Mouse (Mus musculus) ovary, postnatal 10 days (tissue): Measurements from ENCODE around the gene Fgf9.

Experiments
- DNase-seq: peaks from one replicate; pipeline ENCODE4 v3.0.0; 2022; ENCODE audit warnings: low spot score

Gene Fgf9

DNA sequence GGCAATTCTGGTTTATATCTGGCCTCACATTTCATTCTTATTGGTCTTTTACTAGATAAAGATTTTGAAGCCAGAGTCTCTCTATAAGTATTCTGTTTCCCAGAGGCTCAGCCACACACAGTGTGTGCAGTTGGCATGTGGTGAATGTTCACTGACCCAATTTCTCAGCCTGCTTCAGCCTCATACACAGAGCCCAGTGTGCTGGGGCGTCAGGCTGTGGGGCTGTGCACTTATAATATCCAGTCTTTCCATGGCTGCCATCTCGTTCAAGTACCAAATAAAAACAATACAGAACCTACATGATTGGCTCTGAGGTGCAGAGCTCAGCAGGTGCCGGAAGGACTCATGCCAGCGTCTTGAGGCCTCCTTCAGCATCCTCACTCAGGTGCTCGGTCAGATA is 19.1 kb downstream of the Fgf9 start:
- DNase-seq: no peak

DNA sequence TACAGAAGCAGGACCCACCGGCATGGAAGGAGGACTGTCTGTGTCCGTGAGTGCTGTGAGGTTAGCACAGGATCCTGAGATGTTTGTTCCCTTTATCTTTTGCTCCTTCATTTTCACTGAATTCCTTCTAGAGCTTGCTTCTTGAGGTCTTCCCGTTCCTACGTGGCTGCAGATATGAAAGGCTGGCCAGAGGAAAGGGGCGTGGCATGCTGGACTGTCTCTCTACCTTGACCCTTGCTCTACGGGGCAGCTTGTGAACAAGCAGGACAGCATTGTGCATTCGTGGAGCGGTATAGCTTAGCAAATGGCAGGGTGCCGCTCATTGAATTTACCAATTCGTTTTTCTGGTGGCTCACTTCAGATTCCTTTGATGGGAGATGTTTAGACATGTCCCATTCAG is 21.0 kb downstream of the Fgf9 start:
- no peak for DNase-seq

- DNase-seq: no peak
These were observed 29.3 kb downstream of the Fgf9 start for GRCm38 (mm10) chr14:58099599-58099998.

- no peak for DNase-seq
These were observed 31.0 kb downstream of the Fgf9 start for GRCm38 (mm10) chr14:58101298-58101697.

DNA sequence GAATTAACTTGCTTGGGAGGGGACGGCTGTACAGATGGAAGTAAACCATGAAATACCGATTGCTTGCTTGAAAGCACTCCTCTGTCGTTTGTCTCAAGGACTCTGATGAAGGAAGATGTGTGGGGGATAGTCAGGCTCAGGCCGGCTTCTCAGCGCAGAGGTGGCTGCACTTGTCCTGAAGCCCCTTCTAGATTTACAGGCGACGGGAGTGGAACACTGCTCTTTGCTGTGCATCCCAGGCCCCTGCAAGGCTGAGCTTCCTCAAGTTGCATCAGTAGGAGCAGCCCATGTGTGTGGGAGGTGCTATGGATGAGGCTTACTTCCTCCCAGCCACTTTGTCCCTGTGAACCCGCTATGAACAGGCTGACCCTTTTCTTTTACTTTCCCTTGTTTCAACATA is 33.9 kb downstream of the Fgf9 start:
- no peak for DNase-seq

GRCm38 (mm10) chr14:58105596-58105995 is 35.2 kb downstream of the Fgf9 start:
- DNase-seq: no peak

GRCm38 (mm10) chr14:58109601-58110000 is 39.3 kb downstream of the Fgf9 start:
- DNase-seq: no peak

- DNase-seq: no peak
These were observed 41.2 kb downstream of the Fgf9 start for GRCm38 (mm10) chr14:58111562-58111961.

DNA sequence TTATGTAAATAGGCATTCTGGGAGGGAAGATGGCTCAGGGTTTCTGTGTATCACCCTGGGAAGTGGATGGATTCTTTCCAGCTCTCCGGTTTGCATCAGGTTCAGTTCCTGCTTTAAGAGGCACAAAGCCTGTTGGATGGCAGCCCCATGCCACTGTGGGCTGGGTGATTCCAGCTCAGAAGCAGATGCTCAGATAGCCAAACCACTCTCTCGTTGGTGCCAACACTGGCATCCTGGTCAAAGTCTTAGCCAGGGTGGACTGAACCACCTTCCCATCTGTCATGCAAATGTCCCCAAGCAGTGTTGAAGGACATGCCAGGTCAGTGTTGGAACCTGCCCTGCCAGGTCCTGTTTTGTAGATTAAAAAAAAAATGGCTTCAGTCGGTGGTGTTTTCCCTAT is 42.0 kb downstream of the Fgf9 start:
- no peak for DNase-seq

DNA sequence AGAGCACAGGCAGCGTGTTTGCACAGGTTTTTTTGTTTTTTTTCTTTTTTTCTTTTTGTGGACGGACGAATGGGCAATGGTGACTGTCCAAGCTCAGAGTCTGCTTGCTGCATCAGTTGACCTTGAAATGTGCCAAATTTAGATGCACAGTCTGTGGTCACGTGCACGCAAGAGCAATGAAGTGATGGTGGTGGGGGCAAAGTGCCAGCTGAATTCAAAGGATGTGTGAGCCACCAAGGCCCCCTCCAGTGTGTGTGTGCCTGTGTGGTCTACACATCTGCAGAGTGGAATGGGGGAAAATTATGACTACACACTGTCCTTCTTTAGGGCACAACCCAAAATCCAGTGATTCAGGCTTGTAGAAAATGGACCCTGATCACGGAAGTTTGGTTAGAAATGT is 42.8 kb downstream of the Fgf9 start:
- no peak for DNase-seq

DNA sequence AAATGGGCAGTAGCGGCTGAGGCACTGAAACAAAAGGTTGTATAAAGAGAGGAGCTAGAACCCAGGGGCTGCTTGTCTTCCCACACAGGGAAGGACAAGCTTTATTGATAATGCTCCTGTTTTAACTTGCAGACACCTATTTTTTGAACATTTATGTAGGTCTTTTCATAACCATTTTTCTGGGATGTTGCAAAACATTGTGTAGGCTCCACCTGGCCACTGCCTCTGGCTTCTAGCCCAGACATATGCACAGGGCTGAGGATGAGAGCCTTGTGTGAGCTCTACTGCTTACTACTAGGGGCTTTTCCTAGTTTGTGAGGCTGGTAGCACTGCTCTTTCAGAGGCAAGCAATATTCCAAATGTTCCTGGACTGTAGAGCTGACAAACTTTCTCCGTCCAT is 43.8 kb downstream of the Fgf9 start:
- no peak for DNase-seq

DNA sequence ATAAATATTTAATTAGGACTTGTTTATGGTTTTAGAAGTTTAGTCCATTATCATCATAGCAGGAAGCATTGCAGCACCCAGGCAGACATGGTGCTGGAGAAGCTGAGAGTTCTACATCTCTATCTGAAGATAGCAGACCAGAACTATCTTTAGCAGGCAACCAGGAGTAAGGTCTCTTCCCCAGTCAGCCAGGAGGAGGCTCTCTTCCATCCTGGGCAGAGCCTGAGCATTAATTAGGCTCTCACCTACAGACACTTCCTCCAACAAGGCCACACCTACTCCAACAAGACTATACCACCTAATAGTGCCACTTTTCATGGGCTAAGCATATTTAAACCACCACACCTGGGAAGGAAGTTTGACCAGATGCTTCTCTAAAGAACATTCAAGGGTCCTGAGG is 54.3 kb downstream of the Fgf9 start:
- no peak for DNase-seq

DNA sequence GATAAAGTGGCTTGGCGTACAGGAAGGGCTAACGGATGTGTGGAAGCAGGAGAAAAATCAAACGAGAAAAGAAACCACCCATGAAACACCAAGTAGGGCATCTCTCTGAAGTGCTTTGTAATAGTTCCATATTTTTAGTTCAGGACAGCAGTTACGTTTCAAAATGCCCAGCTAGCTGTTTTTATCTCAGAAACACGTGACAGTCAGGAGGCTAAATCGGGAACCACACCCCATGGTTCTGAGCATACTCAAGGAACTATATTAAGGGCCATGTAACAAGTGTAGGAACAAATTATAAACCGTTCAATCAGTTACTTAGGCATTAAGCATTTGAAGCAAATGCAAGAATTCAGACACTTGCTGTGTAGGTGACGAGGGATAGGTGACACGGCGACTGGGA is 56.2 kb downstream of the Fgf9 start:
- no peak for DNase-seq

- no peak for DNase-seq
These were observed 69.2 kb downstream of the Fgf9 start for GRCm38 (mm10) chr14:58139506-58140055.

DNA sequence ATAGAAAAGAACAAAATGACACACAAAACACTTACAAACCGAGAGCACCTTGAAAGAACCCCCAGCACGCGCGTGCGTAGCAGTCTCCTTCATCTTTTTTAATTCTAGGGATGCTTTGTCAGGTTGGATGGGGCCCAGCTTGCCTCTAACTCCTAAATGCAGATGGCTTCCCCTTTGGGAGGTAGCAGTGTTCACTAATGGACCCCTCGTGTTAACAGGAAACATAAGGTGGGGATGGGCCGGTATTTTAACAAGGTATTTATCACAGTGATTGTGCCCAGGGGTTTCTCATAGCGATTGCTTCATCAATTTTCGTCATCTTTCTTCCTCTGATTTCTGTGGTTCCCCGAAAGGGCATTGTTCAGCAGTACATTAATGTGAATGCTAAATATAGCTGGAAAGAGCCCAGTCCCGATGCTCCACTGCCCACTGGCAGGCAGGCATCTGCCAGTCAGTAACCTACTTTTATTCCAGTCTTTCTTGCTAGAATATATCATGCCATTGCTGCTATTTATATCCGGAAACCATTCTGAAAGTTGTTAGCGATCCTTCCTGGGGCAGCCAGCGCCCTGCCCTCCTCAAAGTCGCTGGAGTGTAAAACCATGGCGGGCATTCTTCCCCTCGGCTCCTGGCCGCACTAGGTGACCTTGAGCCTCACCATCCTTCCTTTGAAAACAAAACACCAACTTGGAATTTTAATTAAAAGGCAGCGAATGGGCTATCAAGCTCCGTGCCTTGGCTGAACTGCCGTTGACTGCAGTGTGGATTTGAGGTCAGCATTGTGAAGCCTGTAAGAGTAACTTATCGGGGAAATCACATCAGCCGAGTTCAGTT is 79.5 kb downstream of the Fgf9 start:
- DNase-seq: no peak

DNA sequence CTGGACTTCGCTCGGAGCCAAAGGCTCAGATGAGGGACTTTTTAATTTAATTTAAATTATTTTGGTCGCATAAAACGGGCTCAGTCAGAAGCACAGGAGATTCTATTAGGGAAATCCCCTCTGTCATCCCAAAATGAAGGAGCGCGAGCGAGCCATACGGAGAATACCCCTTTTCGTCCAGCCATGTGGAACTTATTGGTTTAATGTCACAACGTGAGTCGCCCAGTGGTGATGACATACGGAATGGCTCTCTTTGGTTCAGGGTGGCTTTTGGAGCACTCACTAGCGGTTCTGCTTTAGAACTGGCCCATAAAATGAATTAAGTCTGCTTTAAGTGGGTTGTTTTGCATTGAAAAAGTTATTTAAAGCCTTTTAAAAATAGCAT is 80.1 kb downstream of the Fgf9 start:
- DNase-seq: no peak

GRCm38 (mm10) chr14:58152110-58152509 is 81.8 kb downstream of the Fgf9 start:
- no peak for DNase-seq

GRCm38 (mm10) chr14:58153470-58154416 is 83.4 kb downstream of the Fgf9 start:
- DNase-seq: no peak

DNA sequence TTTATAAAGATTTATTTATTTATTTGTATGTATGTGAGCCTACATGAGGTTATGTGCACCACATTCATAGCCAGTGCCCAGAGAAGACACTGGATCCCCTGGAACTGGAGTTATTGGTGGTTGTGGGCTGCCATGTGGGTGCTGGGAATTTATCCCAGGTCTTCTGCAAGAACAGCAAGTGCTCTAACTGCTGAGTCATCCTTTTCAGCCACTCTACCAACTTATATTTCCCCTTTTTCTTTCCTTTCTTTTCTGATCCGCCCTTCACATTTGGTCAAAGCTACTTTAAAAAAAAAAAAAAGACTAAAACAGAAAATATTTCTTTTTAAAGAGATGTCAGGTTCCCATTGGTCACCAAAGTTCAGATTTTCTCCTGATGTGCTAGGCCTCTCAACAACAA is 90.3 kb downstream of the Fgf9 start:
- no peak for DNase-seq
